Mouse (Mus musculus) frontal cortex, postnatal 25 days (tissue): Measurements from ENCODE around the gene Rrp7a.
"Not testable (repeated sequence)": the region's sequence is repeated elsewhere in the genome, so short reads cannot be mapped to it uniquely, and the experiment has no call there.

Experiments used
- DNase-seq, 2 experiments: peaks; one replicate each; pipeline ENCODE4 v3.0.0; 2022; ENCODE audit warnings: low spot score in 2 of 2

Rrp7a gene

GRCm38 (mm10) chr15:83156929-83157666 is 34.5 kb upstream of the Rrp7a start:
- no peak for DNase-seq

GRCm38 (mm10) chr15:83155672-83156419 is 33.2 kb upstream of the Rrp7a start:
- DNase-seq, result no peak

GRCm38 (mm10) chr15:83154309-83154708 is 31.7 kb upstream of the Rrp7a start:
- DNase-seq, result no peak

- DNase-seq, result no peak
Measured at GRCm38 (mm10) chr15:83150694-83151093, 28.1 kb upstream of the Rrp7a start.

GRCm38 (mm10) chr15:83150073-83150442 is 27.5 kb upstream of the Rrp7a start:
- DNase-seq, result no peak

GRCm38 (mm10) chr15:83149196-83150072 is 26.8 kb upstream of the Rrp7a start, which contains the start of gene Poldip3:
Poldip3 (minus strand) TSS chr15:83149384.
- DNase-seq, result peak; percentile 98 to 99

GRCm38 (mm10) chr15:83148801-83149195 is 26.2 kb upstream of the Rrp7a start:
- peak in 1 of 2 experiments; percentile 26 for DNase-seq

GRCm38 (mm10) chr15:83148395-83148794 is 25.8 kb upstream of the Rrp7a start:
- DNase-seq, result no peak

- DNase-seq, result no peak
Measured at GRCm38 (mm10) chr15:83145541-83145940, 22.9 kb upstream of the Rrp7a start.

- no peak for DNase-seq
Measured at GRCm38 (mm10) chr15:83142861-83143260, 20.3 kb upstream of the Rrp7a start.

GRCm38 (mm10) chr15:83135654-83136053 is 13.1 kb upstream of the Rrp7a start:
- DNase-seq, result no peak

GRCm38 (mm10) chr15:83134671-83135070 is 12.1 kb upstream of the Rrp7a start:
- no peak for DNase-seq

GRCm38 (mm10) chr15:83129530-83130231 is 7.1 kb upstream of the Rrp7a start:
- DNase-seq, result no peak

- not testable (repeated sequence) for DNase-seq
Measured at GRCm38 (mm10) chr15:83127037-83127436, 4.4 kb upstream of the Rrp7a start.

- no peak for DNase-seq
Measured at GRCm38 (mm10) chr15:83126582-83126981, 4.0 kb upstream of the Rrp7a start.

- no peak for DNase-seq
Measured at GRCm38 (mm10) chr15:83124625-83125024, 2.0 kb upstream of the Rrp7a start.

- DNase-seq, result peak; percentile 33 to 42
Measured at GRCm38 (mm10) chr15:83121709-83122565, 664 bp downstream of the Rrp7a start.

- no peak for DNase-seq
Measured at GRCm38 (mm10) chr15:83118360-83118759, 4.2 kb downstream of the Rrp7a start.

GRCm38 (mm10) chr15:83115071-83115470 is 7.5 kb downstream of the Rrp7a start:
- DNase-seq, result no peak

GRCm38 (mm10) chr15:83114106-83114505 is 8.5 kb downstream of the Rrp7a start:
- no peak for DNase-seq
